Mouse (Mus musculus): Measurements from ENCODE around the gene Tex29.
"Not testable (repeated sequence)": the region's sequence is repeated elsewhere in the genome, so short reads cannot be mapped to it uniquely, and the experiment has no call there.

The Tex29 gene

DNA sequence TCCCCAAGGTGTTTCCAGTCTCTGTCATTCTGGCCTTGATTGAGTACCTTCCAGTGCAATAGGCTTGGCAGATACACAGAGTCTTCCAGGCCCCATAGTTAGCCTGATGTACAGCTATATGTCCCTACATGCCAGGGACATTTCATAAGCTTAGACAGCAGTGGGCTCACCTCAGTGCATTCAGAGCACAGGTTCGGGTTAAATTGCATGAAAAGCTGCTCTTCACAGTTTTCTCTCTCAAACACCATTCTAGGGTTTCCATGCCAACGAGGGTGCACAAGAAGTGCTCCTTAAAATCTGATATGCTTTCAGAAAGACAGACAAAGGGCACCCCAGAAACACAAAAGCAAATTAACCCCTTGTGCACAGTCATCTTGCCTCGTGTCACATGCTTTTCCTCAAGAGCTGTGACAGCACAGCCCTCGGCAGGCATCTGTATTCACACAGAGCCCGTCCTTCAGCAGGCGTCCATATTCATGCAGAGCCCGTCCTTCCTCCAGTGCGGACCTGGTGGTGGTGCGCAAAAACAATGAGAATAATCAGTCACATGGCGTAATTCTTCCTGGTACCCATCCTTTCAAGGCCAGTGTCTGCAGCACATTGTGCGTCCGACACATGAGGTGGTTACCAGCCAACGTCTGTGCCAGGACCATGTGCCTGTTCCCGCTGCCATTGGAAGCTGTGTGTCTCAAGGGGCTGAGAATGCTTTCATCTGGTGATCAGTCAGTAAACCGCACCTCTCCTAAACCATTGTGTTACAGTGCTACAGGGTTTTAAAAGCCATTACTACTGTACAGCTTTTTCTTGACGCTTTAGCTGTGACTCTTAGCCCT, 9.8 kb upstream of the Tex29 start:
- DNase-seq (ENCODE audit: extremely low read depth, insufficient read length, low spot score): no peak

DNA sequence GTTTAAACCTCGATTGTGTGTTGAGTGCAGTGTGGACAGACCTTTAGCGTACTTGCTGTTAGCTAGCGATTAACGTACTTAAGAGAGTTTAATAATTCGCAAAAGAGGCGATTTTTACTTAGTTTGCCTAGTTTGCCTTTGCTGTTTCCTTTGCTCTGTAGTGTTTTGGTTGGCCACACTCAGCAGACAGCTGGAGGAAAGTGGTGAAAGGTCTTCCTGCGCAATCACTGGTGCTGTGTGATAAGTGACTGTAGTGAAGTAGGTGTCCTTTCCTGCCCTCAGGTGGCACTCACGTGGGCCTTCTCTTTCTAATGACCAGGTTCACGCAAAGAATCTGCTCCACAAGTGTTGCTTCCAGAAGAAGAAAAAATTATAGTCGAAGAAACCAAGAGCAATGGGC, 9.1 kb upstream of the Tex29 start:
- no peak for DNase-seq (ENCODE audit: extremely low read depth, insufficient read length, low spot score)

DNA sequence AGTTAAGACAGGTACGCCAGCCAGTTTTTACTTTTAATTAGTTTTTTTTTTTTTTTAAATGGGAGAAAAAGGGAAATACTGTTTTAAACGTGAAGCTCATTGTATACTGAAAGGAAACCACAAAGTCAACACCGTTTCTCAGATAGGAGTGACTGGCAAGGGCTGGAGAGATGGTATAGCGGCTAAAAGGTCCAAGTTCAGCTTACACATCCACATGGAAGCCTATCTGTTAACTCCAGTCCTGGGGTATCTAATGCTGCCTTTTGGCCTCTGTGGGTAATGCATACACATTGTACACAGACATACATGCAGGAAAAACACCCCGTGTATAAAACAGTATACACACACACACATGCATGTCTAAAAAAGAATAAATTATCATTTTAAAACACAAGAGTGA, 8.3 kb upstream of the Tex29 start:
- no peak for DNase-seq (ENCODE audit: extremely low read depth, insufficient read length, low spot score)

DNA sequence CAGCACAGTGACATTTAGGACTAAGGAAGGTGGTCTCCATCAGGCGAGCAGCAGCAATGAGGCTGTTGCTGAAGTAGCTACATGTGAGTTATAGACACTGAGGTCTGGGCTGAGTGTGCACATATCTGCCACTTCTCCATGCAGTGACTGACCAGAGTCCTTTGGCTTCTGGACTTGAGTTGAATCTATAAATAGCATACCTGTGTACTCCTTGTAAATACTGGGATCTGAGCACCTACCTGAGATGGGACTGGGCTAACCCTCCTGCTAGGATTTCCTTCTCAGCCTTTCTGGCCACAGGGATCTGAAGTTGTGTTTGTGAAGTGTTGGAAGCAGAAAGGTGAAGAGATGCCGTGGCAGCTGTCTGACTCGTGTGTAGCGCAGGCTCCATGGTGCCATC, 7.1 kb upstream of the Tex29 start:
- no peak for DNase-seq (ENCODE audit: extremely low read depth, insufficient read length, low spot score)

DNA sequence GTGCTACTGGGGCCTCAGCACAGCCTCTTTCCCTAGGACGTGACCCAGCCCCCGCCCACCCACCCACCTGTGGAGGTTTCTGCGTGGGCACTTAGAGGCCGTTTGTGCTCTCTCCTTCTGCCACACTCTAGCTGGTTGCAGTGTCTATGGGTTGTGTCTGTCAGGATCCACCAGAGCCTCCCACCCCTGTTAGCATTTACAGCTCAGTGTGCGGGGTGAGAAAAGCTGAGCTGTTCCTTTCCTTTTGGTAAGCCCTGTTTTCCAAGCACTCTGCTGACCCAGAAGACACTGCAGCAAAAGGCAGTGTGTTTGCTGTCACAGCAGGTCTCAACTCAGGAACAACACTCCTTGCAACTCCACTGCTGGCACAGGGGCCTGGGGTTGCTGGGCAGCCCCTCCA, 6.1 kb upstream of the Tex29 start:
- no peak for DNase-seq (ENCODE audit: extremely low read depth, insufficient read length, low spot score)

DNA sequence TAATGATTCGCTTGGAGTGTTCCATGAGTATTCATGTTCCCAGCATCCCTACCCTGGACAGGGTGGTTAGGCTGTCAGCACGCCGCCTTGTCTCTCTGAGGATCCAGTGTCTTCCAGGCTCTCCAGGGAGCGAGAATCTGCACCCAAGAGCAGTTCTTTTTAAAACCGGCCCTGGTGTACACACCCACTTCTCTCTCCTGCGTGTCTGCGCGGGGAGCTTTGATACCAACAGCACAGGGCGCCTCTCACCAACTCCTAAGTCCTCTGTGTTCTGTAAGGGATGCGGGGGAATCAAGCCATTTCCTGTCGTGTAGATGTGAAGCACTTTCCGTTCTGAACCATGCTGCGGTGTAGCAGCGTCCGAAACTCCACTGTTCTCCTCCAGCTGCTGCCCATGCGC, 5.6 kb upstream of the Tex29 start:
- DNase-seq (ENCODE audit: extremely low read depth, insufficient read length, low spot score): no peak

DNA sequence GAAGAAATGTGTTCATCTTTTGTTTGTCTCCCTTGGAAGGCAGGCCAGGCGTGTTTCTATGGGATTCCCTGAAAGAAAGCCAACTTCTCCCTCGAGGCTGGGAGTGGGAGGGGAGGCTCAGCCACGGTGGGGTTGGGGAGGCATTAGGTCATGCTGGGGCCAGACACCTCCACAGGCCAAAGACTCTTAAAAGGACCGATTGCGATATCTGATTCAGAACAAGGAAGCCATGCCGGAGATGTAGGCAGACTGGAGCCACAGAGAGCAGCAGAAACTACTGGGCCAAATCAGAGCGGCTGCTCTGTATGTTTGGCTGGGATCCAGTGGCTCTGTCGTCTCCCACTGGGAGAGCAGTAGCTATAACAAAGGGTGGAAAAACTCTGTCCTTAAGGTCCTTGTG, 1.3 kb downstream of the Tex29 start:
- DNase-seq (ENCODE audit: extremely low read depth, insufficient read length, low spot score): no peak

DNA sequence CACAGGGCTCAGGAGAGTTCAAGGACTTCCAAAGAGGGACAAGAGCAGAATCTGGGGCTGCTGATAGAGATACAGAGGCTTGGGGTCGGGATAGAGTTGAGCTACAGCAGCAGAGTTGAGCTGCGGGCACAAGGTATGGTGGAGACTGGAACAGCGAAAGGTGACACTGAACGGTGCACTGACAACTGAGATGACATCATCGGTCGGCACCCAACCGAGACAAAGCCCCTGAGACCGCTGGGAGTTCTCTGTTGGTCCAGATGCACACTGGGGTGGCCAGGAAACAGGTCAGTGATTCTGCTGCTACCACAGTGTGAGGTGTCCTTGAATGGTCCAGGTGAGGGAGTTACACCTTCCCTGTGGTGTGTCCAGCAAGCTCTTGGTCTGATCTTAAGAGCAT, 2.5 kb downstream of the Tex29 start:
- DNase-seq (ENCODE audit: extremely low read depth, insufficient read length, low spot score): no peak

DNA sequence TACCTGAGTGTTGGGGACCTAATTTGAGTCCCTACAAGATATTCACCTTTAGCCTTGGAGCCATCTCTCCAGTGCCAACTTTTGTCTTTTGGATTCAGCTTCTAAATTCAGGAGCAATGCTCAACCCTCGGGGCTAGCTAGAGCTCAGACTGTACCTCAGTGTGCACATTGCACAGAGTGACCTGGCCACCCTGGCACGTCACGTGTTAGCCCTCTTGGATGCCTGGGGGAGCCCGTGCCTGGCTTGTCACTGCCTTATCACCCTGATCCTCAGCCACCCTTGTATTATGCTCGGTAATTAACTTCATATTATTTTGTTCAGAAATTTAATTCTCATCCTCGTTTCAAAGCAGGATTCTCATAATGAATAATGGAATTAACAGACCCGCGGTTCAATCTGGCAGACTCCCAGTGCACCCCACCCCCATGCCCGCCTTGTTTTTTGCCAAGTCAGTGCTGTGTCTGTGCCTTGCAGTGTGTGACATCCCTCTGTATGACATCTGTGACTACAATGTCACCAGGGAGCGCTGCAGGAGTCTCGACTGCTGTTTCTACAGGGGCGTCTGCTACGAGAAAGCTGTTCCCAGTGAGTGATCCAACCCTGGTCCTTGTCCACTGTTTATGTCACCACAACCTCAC, 3.5 kb downstream of the Tex29 start:
- DNase-seq (ENCODE audit: extremely low read depth, insufficient read length, low spot score): no peak

DNA sequence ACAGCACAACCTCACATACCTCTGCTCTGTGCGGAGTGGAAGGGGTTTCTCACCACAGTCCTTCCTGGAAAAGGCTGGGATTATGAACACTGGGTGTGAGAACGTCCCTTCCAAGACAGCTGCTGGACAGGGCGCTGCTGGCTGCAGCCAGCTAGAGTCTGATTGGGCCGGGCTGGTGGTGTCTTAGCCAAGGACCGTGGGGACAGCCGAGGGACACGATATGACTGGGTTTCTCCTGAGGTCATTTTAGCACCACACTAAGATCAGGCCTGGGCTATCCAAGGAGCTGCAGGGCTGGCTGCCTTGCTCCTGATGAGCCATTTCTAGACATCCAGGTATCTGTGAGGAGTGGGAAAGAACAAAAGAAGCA, 4.0 kb downstream of the Tex29 start:
- no peak for DNase-seq (ENCODE audit: extremely low read depth, insufficient read length, low spot score)

DNA sequence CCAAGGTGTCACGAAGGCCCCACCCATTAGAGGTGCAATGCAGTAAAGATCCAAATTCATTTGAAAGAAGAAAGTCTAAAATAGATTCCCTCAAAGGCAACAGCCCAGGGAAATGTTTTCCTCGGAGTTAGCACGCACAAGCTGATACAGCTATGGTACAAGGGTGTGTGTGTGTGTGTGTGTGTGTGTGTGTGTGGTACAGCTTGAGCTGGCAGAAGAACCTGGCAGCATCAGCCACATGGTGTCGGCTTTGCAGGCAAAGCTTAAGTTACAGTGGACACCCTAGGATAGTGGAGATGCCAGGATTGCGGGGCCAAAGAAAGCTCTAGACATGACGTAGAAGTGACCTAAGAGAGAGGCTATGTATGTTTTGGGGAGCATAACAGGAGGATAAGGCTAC, 6.5 kb downstream of the Tex29 start:
- no peak for DNase-seq (ENCODE audit: extremely low read depth, insufficient read length, low spot score)

DNA sequence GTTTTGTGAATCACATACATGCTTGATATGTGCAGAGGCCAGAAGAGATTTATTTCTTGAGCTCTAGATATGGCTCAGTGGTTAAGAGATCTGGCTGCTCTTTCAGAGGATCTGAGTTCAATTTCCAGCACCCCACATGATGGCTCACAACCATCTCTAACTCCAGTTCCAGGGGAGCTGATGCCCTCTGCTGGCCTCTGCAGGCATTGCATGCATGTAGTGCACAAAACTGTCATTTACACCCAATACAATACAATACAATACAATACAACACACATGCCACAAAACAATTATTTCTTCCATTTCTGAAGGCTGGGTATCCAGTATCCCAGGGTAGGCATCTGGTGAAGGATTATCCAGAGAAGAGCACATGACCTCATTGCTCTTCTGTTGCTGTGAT, 27.6 kb downstream of the Tex29 start:
- DNase-seq (ENCODE audit: extremely low read depth, insufficient read length, low spot score): no peak

DNA sequence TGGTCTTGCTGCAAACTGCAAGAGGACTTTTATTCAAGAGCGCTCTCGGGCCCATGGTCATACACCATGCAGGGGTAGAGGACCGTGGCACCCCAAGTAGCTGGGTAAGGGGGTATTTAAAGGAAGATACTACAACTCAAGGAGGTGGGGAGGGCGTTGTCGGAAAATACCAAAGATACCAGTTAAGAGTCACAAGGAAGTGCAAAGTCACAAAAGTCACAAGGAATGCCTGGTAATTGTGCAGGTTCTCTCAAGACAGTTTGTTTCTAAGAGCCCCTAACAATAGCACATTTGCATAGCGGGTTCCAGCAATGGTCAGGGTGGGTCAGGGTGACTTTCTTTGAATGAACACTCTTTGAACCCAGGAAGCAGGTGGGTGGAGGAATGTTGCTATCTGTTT, 34.0 kb downstream of the Tex29 start:
- DNase-seq (ENCODE audit: extremely low read depth, insufficient read length, low spot score): not testable (repeated sequence)

DNA sequence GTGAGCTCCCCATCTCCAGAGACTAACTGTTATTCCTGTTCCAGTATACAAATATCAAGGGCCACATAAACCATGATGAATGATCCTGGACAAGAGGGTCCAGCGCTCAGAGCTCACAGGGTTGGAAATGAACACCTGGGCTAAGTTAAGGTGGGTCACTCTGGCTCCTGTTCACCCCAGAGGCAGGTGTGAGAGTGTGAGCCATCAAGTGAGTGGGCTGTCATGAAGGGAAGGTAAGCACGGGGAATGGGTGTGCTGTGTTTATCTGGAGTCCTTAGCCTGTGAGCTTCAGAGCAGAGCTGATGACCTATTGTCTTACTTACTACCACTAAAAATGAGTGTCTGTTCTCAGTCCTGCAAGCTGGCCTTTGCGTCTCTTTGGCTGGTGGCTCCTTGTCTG, 44.4 kb downstream of the Tex29 start:
- DNase-seq (ENCODE audit: extremely low read depth, insufficient read length, low spot score): no peak

DNA sequence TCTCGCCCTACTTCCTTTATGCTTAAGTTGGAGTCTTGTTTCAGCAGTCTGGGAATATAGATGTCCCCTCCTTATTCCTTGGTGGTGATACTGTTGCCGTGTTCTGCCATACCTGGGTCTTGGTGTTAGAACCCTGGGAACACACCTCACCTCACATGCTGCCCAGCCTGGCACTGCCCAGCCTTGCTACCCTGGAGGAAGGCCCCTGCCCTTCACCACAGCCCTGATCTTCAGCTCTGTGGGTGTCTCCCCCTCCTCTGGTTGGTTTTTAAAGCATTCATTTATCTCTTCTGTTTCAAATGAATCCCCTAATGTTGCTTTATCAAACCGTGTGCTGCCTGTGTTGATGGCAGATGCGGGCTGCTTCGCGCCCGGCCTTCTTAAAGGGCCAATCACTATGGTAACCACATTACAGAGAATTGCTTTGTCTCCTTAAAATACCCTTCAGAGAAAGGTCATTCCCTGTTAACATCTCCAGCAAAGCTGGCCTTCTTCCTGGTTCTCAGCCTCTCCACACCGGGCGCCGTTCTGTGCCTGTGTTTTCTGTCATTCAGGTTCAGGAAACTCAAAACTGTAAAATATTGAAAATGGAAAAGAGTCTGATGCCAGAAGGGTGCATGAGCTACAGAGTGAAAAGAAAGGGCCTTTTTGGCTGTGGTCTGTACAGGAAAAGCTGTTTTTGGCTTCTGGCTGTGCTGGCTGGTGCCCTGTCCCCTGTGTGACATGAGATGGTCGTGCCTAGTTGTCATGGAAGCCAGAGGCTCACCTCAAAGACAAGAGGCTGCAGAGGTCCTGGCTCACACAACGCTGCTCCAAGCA, 45.8 kb downstream of the Tex29 start:
- no peak for DNase-seq (ENCODE audit: extremely low read depth, insufficient read length, low spot score)

DNA sequence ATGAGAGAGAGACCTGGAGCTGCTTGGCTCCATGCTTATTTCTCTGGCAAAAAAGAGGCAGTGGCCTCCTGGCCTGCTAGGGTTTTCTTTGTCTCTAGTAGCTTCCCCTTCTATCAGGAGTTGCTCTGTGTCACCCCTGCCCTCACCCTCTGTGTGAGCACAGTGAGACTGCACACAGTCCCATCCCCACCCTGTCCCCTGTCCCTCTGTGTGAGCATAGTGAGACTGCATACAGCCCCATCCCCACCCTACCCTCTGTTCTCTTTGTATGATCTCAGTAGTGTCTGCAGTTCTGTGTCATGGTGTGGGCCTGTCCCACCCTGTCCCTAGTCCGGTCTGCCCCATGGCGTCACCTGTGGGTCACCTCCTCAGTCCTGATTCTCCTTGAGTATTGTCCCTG, 46.5 kb downstream of the Tex29 start:
- no peak for DNase-seq (ENCODE audit: extremely low read depth, insufficient read length, low spot score)

DNA sequence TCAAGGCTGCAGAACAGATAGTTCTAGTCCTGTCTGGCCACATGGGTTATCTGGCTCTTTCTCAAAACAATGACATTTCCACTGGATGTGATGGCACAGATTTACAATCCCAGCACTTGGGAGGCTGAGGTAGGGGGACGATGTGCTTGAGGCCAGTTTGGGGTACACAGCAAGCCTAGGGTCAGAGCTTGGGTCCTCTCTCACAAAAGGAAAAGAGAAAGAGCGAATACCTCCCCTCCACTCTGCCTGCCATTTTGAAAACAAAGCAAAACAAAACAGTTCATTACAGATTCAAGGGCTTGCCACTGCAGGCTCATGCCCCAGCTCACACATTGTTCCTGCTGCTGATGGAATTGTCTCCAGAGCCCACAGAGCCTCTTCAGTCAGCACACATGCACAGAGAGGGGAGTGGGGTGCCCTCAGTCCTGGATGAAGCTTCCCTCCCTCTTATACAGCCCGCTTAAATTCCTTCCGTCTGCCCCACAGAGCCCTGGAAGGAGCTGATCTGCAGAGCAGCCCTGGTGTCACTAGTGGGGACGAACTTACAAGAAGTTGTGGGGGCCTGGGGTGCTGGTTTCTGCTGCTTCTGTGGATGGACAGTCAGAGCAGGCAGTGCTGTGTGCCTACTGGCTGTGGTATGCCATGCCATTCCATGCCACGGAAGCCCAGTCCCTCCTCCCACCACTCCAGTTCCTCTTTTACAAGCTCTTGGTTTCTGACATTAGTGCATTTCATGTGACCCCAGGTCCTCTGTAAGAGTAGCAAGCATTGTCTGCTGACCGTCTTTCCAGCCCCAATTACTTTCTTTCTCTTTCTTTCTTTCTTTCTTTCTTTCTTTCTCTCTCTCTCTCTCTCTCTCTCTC, 49.1 kb downstream of the Tex29 start:
- DNase-seq (ENCODE audit: extremely low read depth, insufficient read length, low spot score): no peak

DNA sequence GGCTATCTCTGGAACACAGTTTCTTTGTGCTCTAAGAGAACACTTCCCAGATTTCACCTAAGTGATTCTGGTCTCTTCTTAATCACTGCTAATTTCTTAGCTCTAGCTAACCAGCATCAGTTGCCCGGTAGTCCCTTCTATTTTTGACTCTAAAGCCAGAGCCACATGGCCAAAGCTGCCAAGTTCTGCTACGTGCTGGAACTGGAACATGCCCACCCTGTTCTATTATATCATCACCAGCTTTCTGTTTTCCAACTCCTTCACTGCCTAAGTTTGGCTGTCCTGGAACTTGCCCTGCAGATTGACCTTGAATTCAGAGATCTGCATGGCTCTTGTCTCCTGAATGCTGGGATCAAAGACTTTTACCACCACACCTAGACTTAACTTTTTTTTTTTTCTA, 52.5 kb downstream of the Tex29 start:
- DNase-seq (ENCODE audit: extremely low read depth, insufficient read length, low spot score): no peak

DNA sequence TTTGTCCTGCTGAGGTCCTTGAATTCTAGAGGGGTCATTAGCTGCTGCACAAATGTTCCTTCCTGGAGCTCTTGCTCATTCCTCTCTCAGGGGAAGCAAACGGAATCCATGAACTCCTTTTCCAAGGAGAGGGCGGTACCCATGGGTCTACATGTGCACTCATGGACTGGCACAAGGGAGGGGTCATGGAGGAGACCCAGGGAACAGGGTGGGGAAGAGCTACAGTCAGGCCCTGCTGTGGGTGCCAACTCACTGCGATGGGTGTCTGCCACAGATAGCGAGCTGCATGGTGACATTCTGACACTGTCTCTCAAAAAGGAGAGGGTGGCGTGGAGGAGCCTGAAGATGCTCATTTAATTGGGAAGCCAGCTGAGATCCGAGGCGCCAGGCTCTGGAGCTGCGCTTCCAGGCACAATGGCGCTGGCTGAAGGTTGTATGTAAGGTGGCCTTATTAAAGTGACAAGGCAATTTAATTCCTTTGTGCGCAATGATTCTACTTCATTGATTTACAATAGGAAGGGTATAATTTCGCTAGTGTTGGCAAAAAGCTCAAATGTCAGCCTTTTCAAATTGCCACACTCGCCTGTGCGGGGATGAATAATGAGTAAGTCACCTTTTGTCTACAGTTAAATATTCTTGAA, 55.9 kb downstream of the Tex29 start:
- no peak for DNase-seq (ENCODE audit: extremely low read depth, insufficient read length, low spot score)

DNA sequence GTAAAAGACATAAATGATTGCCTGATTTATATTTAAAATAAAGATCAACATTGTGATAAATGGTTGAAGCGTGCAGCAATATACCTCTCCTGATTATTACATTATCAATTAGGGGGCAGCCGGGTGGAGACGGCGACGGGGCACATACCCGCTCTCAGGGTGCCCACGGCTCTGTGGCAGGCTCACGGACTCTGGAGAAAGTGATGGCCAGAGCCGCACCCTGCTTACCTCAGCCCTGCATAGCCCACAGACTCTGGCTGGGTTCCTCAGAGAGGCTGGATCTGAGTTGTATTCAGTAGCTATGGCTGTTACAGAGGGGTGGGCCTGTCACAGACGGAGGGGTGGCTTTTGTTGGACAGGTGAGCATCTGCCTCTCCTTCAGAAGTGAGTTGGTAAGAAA, 56.4 kb downstream of the Tex29 start:
- no peak for DNase-seq (ENCODE audit: extremely low read depth, insufficient read length, low spot score)

Data from 3134 (cell line).